Mouse (Mus musculus) limb, embryonic 15.5 days (tissue): Measurements from ENCODE around the gene 2410137M14Rik. TPM values are rescaled to one million over a fixed set of nuclear protein-coding genes. Genes with fewer than 3 reads are reported as not detected.

Experiments
- ATAC-seq: fragments of 200-750 bp; cut with Nextera tagmentation; 2 replicates; pipeline ENCODE4 v1.8.0; 2017; ENCODE audit warnings: low read depth, moderate TSS enrichment; ENCODE audit not compliant: insufficient number of reproducible peaks, low FRiP score, low TSS enrichment
- H3K27ac ChIP-seq: fragments of 300-500 bp; sonication (generic); 2 replicates; pipeline ENCODE4 v1.5.1; 2015; ENCODE audit warnings: moderate library complexity, mild to moderate bottlenecking, inconsistent platforms
- H3K27me3 ChIP-seq: fragments of 300-500 bp; sonication (generic); 2 replicates; pipeline ENCODE4 v1.6.1; 2015; ENCODE audit warnings: inconsistent platforms
- H3K36me3 ChIP-seq: fragments of 300-500 bp; sonication (generic); 2 replicates; pipeline ENCODE4 v1.6.1; 2015; ENCODE audit warnings: inconsistent platforms
- H3K4me1 ChIP-seq: fragments of 300-500 bp; sonication (generic); 2 replicates; pipeline ENCODE4 v1.6.1; 2015; ENCODE audit warnings: inconsistent platforms
- H3K4me2 ChIP-seq: fragments of 300-500 bp; sonication (generic); 2 replicates; pipeline ENCODE4 v1.6.1; 2015; ENCODE audit warnings: mild to moderate bottlenecking, inconsistent platforms
- H3K4me3 ChIP-seq: fragments of 300-500 bp; sonication (generic); 2 replicates; pipeline ENCODE4 v1.5.1; 2015; ENCODE audit warnings: mild to moderate bottlenecking, inconsistent platforms
- H3K9ac ChIP-seq: fragments of 300-500 bp; sonication (generic); 2 replicates; pipeline ENCODE4 v1.6.1; 2015; ENCODE audit warnings: inconsistent platforms
- H3K9me3 ChIP-seq: fragments of 300-500 bp; sonication (generic); 2 replicates; pipeline ENCODE4 v1.6.1; 2016; ENCODE audit warnings: inconsistent platforms
- WGBS: fragments of 180-500 bp; shearing (Covaris S2); methylation state at CpG from one replicate; pipeline ENCODE4 v1.1.7; 2015; 5-methylcytosine and 5-hydroxymethylcytosine counted together
- polyA plus RNA-seq: library from polyadenylated mRNA; unstranded; fragments of >200 nt; fragmentation: Nextera tagmentation; extraction: Ambion mirVana; gene quantifications from 2 replicates; pipeline ENCODE4 v1.2.1, GENCODE M21; 2015

Gene 2410137M14Rik
- polyA plus RNA-seq, 1 experiment from 2014 or later = 0.18 TPM

GRCm38 (mm10) chr17:37009460-37010042 is 28.5 kb upstream of the 2410137M14Rik start:
- no peak for ATAC-seq
- Histone ChIP-seq H3K4me2 (no peak overlapping the region), H3K27me3 (no peaks in the 10 kb centered on the region), H3K9me3 (no peaks in the 10 kb centered on the region), H3K9ac (no peak overlapping the region), H3K36me3 (peaks cover 51% of the 10 kb centered on the region), H3K27ac (no peak overlapping the region), H3K4me1 (no peaks in the 10 kb centered on the region), H3K4me3 (no peak overlapping the region)
- WGBS = 91% methylated on average over 17 of the region's 17 CpGs

DNA sequence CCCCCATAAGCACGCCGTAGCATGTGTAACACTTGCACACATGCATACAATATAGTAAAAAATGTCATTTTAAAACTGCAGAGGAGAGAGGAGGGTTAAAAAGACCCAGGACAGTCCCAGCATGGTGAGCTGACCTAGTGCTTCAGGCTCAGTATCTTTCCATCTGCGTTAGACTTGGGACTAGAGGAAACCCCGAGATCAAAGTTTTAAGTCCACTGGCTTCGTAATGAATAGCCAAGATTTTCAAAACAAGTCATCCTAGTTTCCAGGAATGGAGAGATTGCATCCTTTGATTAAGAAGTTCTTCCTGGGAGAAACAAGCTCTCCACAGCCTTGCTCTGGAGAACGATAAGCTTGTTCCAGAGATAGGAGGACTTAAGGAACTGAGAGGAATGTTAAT is 27.1 kb upstream of the 2410137M14Rik start:
- H3K36me3 ChIP-seq = peaks cover 51% of the 10 kb centered on the region
- H3K9me3 ChIP-seq = no peaks in the 10 kb centered on the region
- WGBS = 83% methylated on average over 6 of the region's 6 CpGs
- no peaks in the 10 kb centered on the region for H3K27me3 ChIP-seq
- no peak overlapping the region for H3K4me3 ChIP-seq
- H3K4me2 ChIP-seq = no peak overlapping the region
- H3K27ac ChIP-seq = no peak overlapping the region
- no peak overlapping the region for H3K9ac ChIP-seq
- no peak for ATAC-seq
- H3K4me1 ChIP-seq = peaks cover 5% of the 10 kb centered on the region

DNA sequence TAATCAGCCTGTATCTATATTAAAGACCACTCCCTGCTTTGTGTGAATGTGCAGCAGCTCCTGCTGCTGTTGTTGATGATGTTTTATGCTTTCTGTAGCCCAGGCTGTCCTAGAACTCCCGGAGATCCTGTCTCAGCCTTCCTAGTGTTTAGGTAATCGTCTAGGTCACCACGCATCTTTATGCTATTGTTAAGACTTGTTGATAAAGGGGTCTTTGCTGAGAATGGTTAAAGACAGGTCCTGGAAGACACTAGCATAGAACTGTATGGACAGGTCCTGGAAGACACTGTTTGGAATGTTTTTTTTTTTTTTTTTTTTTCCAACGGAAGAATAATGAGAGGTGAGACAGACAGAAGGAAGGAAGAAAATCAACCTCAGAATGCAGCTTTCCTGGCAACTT is 22.3 kb upstream of the 2410137M14Rik start:
- no peaks in the 10 kb centered on the region for H3K9me3 ChIP-seq
- H3K4me2 ChIP-seq = peak overlapping the region; percentile 82
- no peak for ATAC-seq
- peak overlapping the region; percentile 91; the same call in 1 of the 2 replicates for H3K27ac ChIP-seq
- peaks cover 25% of the 10 kb centered on the region for H3K36me3 ChIP-seq
- H3K27me3 ChIP-seq = no peaks in the 10 kb centered on the region
- peak overlapping the region; percentile 75 for H3K4me3 ChIP-seq
- H3K4me1 ChIP-seq = peaks cover 7% of the 10 kb centered on the region
- WGBS = 41% methylated on average over 4 of the region's 4 CpGs
- peak overlapping the region; percentile 75; the same call in 1 of the 2 replicates for H3K9ac ChIP-seq

DNA sequence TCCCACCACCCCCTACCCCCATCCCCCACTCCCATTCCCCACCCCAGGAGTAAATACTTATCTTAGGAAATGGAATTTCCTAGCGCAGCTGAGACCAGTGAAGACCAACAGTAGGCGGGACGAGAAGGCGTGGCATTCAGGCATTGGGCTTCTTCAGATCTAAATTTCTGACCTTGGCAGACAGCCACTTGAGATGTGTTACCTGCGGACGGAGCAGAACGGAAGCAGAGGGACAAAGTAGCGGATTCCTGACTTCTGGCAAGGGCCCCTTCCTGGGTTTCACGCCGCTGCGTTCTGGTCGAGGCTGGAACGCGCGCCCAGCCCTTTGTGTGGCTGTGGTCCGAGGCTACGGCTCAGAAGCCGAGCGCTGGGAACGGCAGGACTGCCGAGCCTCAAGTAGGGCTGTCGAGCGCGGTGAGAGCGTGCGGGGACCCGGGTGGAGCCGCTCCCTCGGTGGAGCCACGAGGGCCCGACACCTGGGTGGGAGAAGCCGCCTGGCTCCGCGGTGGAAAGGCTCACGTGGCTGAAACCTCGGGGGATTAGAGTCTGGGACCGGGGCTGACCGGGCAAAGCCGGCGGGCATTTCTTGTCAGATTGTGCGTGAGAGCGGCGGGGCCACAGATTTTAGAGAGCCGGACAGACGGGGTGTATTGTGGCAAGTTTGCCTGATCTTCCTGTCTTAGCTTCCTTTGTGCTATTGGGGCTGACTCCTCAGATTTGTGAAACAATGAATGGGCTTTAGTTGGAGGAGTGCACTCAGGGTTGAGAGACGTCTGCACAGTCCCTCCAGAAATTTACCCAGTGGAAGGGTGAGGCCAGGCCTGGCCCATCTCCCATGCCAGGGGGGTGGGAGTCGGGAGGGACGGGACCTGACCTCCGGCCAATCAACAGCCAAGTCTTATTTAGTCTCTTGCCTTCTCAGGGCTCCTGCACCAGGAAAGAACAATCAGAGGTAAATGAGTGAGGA is 21.6 kb upstream of the 2410137M14Rik start:
- peaks cover 18% of the 10 kb centered on the region for H3K36me3 ChIP-seq
- peak overlapping the region; percentile 75 for H3K4me3 ChIP-seq
- peak overlapping the region; percentile 82 for H3K4me2 ChIP-seq
- WGBS = under 1% methylated on average over 49 of the region's 49 CpGs
- peak overlapping the region; percentile 75 for H3K9ac ChIP-seq
- peak overlapping the region; percentile 91 for H3K27ac ChIP-seq
- H3K9me3 ChIP-seq = no peaks in the 10 kb centered on the region
- peaks cover 7% of the 10 kb centered on the region for H3K4me1 ChIP-seq
- peak; percentile 89 for ATAC-seq
- H3K27me3 ChIP-seq = no peaks in the 10 kb centered on the region

DNA sequence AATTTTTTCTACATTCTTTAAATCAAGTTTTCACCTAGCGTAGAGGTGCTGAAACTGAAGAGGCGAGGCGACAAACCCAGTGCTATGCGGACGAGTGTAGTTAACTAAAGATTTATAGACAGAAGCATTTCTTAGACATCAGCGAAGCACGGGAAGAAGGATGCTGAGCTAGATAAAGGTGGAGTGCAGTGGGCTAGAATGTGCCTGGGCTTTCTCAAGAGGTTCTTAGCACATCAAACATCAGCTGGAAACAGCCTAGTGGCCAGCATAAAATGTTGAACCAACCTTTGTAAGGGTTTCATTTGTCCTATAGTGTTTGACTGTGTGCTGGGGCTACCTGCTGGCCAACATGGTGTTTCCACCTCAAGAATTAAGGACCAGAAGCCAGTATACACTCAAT is 19.8 kb upstream of the 2410137M14Rik start, which contains the start of gene Zfp57:
Gene Zfp57 (plus strand): TSS at position 301 of the 400 bp plus-strand sequence.
- H3K9me3 ChIP-seq = no peaks in the 10 kb centered on the region
- no peak within 1 kb of the TSS for H3K27ac ChIP-seq
- WGBS = 91% methylated on average over 7 of the region's 7 CpGs
- peak within 1 kb of the TSS; percentile 75 for H3K4me3 ChIP-seq
- H3K4me2 ChIP-seq = peak within 1 kb of the TSS; percentile 82
- H3K9ac ChIP-seq = no peak within 1 kb of the TSS
- H3K27me3 ChIP-seq = no peaks in the 10 kb centered on the region
- no peak for ATAC-seq
- peaks cover 2% of the 10 kb centered on the region for H3K36me3 ChIP-seq
- H3K4me1 ChIP-seq = peaks cover 7% of the 10 kb centered on the region

DNA sequence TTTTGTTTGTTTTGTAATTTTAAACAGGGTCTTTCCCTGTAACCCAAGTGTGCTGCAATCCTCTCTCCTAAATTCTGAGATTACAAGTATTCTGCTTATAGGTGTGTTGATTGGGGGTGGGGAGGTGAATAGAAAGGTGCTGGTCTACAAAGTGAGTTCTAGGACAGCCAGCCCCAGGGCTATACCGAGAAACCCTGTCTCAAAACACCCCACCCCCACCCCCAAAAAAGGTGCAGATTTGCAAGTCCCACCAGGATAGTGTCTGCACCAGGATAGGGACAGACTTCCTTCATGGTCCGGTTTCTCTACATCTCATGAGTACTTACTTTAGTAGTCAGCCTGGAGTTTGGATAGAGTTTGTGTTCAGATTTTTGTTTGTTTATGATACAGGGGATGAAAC is 17.4 kb upstream of the 2410137M14Rik start:
- Histone ChIP-seq H3K9ac (no peak overlapping the region), H3K4me2 (no peak overlapping the region), H3K36me3 (no peaks in the 10 kb centered on the region), H3K4me3 (no peak overlapping the region), H3K4me1 (peaks cover 4% of the 10 kb centered on the region), H3K9me3 (no peaks in the 10 kb centered on the region), H3K27ac (no peak overlapping the region), H3K27me3 (no peaks in the 10 kb centered on the region)
- no peak for ATAC-seq
- 74% methylated on average over 2 of the region's 2 CpGs for WGBS

GRCm38 (mm10) chr17:36997033-36997735 is 16.1 kb upstream of the 2410137M14Rik start:
- H3K27ac ChIP-seq = no peak overlapping the region
- no peaks in the 10 kb centered on the region for H3K4me1 ChIP-seq
- no peaks in the 10 kb centered on the region for H3K9me3 ChIP-seq
- 26% methylated on average over 7 of the region's 7 CpGs for WGBS
- no peak for ATAC-seq
- no peak overlapping the region for H3K9ac ChIP-seq
- no peak overlapping the region for H3K4me2 ChIP-seq
- H3K36me3 ChIP-seq = no peaks in the 10 kb centered on the region
- no peak overlapping the region for H3K4me3 ChIP-seq
- H3K27me3 ChIP-seq = no peaks in the 10 kb centered on the region

DNA sequence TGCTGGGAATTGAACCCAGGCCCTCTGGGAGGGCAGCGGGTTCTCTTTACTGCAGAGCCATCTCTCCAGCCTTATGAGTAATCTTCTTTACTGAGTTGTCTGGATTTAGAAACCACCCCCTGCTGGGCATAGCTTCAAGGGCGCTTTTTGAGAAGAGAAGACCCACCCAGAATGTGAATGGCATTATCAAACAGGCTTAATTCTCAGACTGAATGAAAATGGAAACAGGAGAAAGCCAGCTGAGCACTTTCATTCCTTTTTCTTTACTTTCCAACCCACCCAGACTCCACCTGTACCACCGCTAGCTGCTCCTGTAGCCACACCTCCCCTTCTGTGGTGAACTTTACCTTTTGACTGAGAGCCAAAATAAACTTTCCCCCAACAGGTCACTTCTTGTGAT is 14.4 kb upstream of the 2410137M14Rik start:
- H3K27ac ChIP-seq = no peak overlapping the region
- no peaks in the 10 kb centered on the region for H3K9me3 ChIP-seq
- WGBS = 82% methylated on average over 3 of the region's 3 CpGs
- H3K4me1 ChIP-seq = no peaks in the 10 kb centered on the region
- H3K9ac ChIP-seq = no peak overlapping the region
- H3K27me3 ChIP-seq = 0 out of 2 replicates have a peak, but pooled peaks cover 4% of the 10 kb centered on the region
- no peaks in the 10 kb centered on the region for H3K36me3 ChIP-seq
- no peak for ATAC-seq
- no peak overlapping the region for H3K4me3 ChIP-seq
- no peak overlapping the region for H3K4me2 ChIP-seq

DNA sequence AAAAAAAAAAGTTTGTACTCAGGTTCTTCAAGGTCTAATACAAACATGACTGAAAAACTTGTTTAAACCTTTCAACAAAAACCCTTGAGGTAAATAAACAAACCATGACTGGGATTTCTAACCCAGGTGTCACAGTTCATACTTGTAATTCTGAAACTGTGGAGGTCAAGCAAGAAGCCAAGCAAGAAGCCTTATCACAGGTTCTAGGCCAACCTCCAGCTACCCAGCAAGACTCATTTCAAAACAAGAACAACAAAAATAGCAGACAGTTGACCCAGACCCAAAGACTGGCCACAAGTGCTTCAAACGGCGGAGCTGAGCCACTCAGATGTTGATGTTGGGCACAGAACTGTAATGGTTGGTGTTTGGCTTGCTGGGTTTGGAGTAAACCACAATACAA is 13.5 kb upstream of the 2410137M14Rik start:
- no peak overlapping the region for H3K4me2 ChIP-seq
- H3K4me1 ChIP-seq = no peaks in the 10 kb centered on the region
- H3K9me3 ChIP-seq = no peaks in the 10 kb centered on the region
- WGBS = 96% methylated on average over 2 of the region's 2 CpGs
- no peak overlapping the region for H3K4me3 ChIP-seq
- H3K36me3 ChIP-seq = no peaks in the 10 kb centered on the region
- ATAC-seq = no peak
- no peak overlapping the region for H3K9ac ChIP-seq
- H3K27me3 ChIP-seq = 0 out of 2 replicates have a peak, but pooled peaks cover 6% of the 10 kb centered on the region
- H3K27ac ChIP-seq = no peak overlapping the region

DNA sequence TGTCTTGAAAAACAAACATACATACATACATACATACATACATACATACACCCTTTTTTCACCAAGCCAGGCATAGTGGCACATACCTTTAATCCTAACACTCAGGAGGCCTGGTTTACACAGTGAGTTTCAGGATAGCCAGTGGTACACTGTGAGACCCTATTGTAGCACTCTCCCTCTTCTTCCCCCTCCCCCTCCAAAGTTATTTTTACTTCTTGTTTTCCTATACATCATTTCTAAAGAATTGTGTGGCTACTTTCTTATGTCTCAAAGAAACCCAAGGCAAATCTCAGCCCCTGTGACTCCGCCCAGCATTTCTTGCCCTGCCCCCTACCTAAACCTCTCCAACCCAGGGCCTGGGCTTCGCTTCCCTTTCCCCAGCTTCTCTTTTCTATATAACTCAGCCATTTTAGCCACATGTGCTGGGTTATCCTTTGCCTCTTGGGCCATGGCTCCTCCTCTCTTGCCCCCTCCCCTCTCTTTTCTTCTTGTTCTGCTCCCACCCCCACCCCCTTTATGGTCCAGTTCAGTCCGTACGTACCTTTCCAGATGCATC is 12.8 kb upstream of the 2410137M14Rik start:
- no peak overlapping the region for H3K4me2 ChIP-seq
- no peaks in the 10 kb centered on the region for H3K9me3 ChIP-seq
- H3K36me3 ChIP-seq = no peaks in the 10 kb centered on the region
- H3K4me3 ChIP-seq = no peak overlapping the region
- no peak overlapping the region for H3K9ac ChIP-seq
- H3K27me3 ChIP-seq = peaks cover 12% of the 10 kb centered on the region
- WGBS = 88% methylated on average over 4 of the region's 4 CpGs
- no peak for ATAC-seq
- H3K4me1 ChIP-seq = no peaks in the 10 kb centered on the region
- H3K27ac ChIP-seq = no peak overlapping the region

DNA sequence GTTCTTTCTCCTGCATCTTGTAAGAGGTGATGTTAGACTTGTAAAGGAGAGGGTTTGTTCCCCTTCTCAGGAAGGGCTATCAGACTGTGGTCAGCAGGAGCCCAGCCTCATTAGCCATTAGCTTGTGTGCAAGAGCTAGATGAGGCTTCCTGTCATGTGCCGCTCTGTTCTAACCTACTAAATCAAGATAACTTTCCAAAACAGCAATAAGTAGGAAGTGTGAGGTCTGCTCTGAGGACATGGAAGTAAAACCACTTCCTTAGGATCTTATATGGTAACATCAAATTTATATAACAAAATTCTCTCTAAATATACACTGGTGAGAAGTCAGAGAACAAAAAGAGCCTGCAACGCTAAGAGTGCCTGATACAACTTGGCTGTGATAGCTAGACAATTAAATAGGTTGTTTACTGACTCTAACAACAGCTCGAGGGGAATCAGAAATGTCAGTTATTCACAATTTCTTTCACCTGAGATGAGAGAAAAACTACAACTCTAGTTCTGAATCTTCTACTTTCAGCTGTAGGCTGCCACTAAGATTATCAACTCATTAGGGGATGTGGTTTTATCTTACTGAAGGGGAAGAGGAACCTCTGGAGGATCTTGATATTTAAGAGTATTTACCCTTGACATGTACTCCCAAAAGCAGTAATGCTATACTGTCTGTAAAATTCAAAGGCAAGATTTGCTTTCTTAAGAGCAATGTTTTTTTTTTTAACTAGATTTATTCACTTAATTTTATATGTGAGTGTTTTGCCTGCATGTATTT is 11.5 kb upstream of the 2410137M14Rik start:
- Histone ChIP-seq H3K9me3 (no peaks in the 10 kb centered on the region), H3K27me3 (peaks cover 26% of the 10 kb centered on the region), H3K27ac (no peak overlapping the region), H3K4me3 (no peak overlapping the region), H3K4me1 (0 out of 2 replicates have a peak, but pooled peaks cover 3% of the 10 kb centered on the region), H3K4me2 (no peak overlapping the region), H3K36me3 (no peaks in the 10 kb centered on the region), H3K9ac (no peak overlapping the region)
- WGBS = 56% methylated on average over 3 of the region's 3 CpGs
- ATAC-seq = no peak
